Mouse (Mus musculus): ENCODE results near the gene Kcnc1. TPM values are rescaled to one million over a fixed set of nuclear protein-coding genes. Genes with fewer than 3 reads are reported as not detected.

Gene Kcnc1
- polyA plus RNA-seq (2012; rRNA removed) = 0.62 and 0.67 TPM in 2 replicates

DNA sequence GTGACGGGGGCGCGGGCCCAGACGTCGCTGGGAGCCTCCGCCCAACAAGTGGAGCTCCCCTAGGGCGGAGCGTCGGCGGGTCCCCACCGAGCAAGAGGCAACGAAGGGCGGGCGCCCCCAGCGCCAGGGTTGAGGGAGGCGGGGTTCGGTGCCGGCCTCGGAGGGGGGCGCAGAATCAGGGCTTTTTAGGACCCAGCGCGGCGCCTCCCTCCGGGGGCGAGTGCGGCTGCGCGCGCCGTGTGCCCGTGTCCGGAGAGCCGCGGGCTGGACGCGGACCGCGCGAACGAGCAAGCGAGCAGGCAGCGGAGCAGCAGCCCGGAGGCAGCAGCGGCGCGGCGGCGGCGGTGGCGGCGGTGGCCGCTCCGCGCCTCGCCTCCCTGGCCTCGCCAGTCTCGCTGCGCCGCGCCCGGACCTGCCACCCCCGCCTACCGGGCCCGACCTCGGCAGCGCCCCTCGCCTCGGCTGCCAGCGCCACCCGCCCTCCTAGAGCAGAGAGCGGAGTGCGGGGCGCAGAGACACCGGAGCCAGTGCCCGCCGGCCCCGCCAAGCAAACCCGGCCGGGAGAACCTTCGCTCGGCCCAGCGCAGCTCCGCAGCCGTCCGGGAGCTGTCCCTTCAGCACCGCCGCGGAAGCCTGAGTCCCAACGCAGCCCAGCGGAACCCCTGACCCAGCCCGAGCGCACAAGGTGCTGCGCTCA is at the start of gene Kcnc1:
Kcnc1 (plus strand) TSS at position 267 of the 697 bp plus-strand sequence.

DNA sequence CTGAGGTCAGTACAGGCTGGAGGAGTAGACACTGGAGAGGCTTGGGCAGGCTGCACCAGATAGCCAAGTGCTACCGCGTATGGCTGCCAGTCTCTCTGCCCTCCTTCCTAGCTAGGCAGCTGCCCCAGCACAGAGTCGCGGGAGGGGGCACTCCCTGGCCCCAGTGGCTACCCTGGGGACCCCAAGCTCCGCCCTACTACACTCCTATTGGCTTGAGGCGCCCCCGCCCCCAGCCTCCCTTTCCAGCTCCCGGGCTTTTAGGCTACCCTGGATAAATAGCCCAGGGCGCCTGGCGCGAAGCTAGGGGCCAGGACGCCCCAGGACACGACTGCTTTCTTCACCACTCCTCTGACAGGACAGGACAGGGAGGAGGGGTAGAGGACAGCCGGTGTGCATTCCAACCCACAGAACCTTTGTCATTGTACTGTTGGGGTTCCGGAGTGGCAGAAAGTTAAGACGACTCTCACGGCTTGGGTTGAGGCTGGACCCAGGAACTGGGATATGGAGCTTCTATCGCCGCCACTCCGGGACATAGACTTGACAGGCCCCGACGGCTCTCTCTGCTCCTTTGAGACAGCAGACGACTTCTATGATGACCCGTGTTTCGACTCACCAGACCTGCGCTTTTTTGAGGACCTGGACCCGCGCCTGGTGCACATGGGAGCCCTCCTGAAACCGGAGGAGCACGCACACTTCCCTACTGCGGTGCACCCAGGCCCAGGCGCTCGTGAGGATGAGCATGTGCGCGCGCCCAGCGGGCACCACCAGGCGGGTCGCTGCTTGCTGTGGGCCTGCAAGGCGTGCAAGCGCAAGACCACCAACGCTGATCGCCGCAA is 19.9 kb upstream of the Kcnc1 start, which contains the start of gene Myod1:
Myod1 (plus strand) TSS at position 303 of the 836 bp plus-strand sequence.

Other genes with a start within 250 kb of the Kcnc1 start
- gene Abcc8, start 216.5 kb upstream of the Kcnc1 start, polyA plus RNA-seq (2012; rRNA removed) = 4.3 and 4.5 TPM in 2 replicates
- gene Ush1c, start 158.0 kb upstream of the Kcnc1 start, polyA plus RNA-seq (2012; rRNA removed) = 70.7 and 85.0 TPM in 2 replicates
- gene Otog, start 155.5 kb upstream of the Kcnc1 start, polyA plus RNA-seq (2012; rRNA removed) = 0.08 TPM in 1 of 2 replicates, not detected in the other
- gene Myod1, start 20.0 kb upstream of the Kcnc1 start, polyA plus RNA-seq (2012; rRNA removed) = 0.09 and 0.15 TPM in 2 replicates
- 7.8 and 11.4 TPM in 2 replicates for gene Sergef, start 243.3 kb downstream of the Kcnc1 start, polyA plus RNA-seq (2012; rRNA removed)